Mouse (Mus musculus): ENCODE data around the gene Zfp141.

The Zfp141 gene

DNA sequence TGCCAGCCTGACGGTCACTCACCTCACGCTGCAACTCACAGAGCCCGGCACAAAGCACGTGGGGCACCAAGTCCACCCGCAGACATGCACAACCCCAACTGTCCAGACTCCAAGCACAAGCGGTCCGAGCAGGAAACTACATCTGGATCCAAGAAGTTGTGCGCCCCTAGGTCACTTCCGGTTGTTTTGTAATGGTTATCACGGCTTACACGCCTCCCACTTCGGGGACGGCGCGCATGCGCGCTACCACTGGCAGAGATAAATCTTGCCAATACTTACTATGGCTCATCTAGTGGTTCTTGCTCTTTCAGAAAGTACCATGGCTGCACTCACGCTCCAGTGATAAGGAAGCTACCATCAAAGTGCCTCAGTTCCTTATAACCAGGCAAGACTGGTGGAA is at the start of gene Zfp141:
Zfp141 (minus strand) TSS at position 153 of the 400 bp plus-strand sequence.
- DNase-seq (ENCODE audit: low spot score): peak; percentile 87

DNA sequence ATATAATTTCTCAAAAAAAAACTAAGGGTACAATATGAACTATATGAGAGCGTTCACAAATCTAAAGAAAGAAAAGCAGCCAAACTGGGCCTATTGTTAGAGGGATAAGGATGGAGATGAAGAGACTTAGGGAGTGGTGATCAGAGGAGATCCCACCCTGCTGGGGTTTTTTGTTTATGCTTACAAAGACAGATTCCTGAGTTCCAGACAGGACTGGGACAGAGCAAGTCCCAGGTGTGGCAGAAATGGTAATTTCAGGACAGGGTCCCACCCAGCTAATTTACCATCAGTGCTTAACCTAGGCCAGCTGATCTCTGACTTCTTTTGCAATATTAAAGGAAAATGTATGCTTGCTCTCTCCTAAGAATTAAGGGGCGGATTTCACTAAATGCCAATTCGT is 46.2 kb upstream of the Zfp141 start:
- DNase-seq (ENCODE audit: low spot score): no peak

DNA sequence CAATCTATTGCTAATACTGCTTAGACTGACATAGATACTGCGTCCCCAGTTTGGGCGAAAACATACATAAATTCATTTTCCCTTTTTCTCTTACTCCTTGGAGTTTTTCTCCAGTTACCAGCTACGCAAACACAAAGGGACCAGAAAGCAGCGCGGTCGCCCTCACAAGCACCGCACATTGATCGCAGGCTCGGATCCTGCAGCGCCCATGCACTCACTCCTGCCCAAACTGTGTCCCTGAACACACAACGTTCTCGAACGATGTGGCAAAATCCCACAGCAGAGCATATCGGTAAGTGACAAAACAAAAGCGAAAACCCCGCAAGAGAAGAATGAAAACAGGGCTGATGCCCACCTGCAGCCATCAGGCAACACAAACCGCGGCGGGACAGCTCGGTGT is 354 bp downstream of the Zfp141 start:
- DNase-seq (ENCODE audit: low spot score): no peak

DNA sequence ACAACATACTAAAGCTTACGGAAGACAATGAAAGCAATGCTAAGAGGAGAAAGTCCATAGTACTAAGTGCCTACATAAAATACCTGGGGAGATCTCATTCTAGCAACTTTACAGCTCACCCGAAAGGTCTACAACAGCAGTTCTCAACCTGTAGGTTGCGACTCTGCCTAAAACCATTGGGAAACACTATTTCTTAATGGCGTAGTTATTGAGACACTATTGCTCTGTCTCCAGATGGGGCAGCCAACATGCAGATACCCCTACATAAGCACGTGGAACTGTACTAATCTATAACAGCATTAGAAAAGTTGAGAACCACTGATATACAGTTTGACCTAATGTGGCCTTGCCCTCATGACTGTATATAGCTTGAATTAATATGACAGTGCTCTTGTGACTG is 7.3 kb downstream of the Zfp141 start:
- DNase-seq (ENCODE audit: low spot score): no peak

- DNase-seq (ENCODE audit: low spot score): no peak
Measured at GRCm38 (mm10) chr7:42497356-42497755, 8.2 kb downstream of the Zfp141 start.

- DNase-seq (ENCODE audit: low spot score): no peak
Measured at GRCm38 (mm10) chr7:42496202-42496601, 9.3 kb downstream of the Zfp141 start.

GRCm38 (mm10) chr7:42490859-42491258 is 14.7 kb downstream of the Zfp141 start:
- peak; percentile 5 for DNase-seq (ENCODE audit: low spot score)

GRCm38 (mm10) chr7:42490358-42490757 is 15.2 kb downstream of the Zfp141 start:
- no peak for DNase-seq (ENCODE audit: low spot score)

DNA sequence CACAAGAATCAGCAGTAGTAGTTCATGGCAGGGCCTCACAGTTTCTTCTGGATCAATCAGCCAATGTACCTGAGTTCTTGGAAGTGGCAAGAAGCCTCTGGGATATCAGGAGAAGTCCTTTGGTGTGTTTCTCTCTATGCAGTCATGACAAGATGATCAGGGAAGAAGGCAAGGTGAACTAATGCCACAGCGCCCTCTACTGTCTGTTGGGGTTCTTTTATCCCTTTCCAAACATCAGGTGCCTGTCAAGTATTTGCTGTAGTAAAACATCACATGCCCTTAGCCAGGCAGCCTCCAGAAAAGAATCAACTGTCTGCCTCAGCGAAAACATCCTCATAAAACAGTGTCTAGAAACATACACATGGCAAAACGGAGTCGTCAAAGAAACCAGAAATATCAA is 50.9 kb downstream of the Zfp141 start:
- no peak for DNase-seq (ENCODE audit: low spot score)

DNA sequence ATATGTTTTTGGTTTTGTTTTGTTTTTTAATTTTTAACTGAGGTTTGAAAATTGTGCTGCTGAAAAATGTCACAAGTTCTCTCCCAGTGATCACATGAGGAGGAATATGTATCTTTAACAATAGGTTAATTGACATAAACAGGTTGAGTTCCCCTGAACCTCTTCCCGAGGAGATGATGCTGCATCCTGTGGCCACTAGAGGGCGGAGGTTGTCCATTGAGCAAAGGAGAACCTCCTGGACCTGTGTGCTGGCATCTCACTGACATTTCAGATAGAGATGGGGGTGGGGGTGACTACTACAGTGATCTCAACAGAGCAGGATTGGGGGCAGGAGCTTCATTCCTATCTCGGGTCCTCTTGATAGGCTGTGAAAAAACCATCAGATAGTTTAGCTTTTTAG is 54.9 kb downstream of the Zfp141 start:
- DNase-seq (ENCODE audit: low spot score): no peak

DNA sequence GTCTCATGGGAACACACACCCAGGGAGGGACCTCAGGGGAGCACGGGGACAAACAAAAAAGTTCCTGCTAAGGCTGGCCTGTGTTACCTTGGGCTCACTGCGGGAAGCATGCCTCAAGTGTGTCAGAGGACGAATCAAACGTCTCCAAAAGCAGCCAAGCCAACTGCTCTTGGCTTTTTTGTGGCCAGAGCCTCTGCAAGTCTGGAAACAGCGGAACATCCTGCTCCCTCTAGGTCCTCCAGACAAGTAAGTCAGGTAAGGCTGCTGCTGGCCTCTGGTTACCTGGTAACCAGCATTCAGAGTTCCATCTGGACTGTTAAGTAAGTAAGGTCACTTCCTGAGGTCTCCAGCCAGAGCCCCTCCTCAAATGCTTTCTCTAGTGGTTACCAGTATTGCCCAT is 57.7 kb downstream of the Zfp141 start, which contains the start of gene 4933421I07Rik:
4933421I07Rik (minus strand) TSS at position 271 of the 400 bp plus-strand sequence.
- no peak for DNase-seq (ENCODE audit: low spot score)

GRCm38 (mm10) chr7:42447352-42447751 is 58.2 kb downstream of the Zfp141 start:
- no peak for DNase-seq (ENCODE audit: low spot score)

All from T-cell, adult 2 months (primary cell).